ENCODE assay signal across 27 mouse cellular contexts in genomic region chr2:34179299-34179698, GRCm38 (mm10).
DNase-seq lines count a peak whose midpoint lies in the region; ATAC-seq lines count a peak whose summit lies in the region.
"Had no signal": no experiment of that assay in that cellular context is flagged by ENCODE, and none has a peak within 500 bp of the region (broad histone marks: within the 10 kb centered on the region; RNA-seq: fewer than 3 reads in every experiment).

No protein-coding gene starts in this region.

- peak overlapping the region; percentile 59 for H3K27ac ChIP-seq in hindbrain, embryonic 13.5 days
- no peak overlapping the region for H3K27ac ChIP-seq in hindbrain, embryonic 10.5 days
- H3K27ac ChIP-seq in neural tube, embryonic 13.5 days (replicated peaks): peak overlapping the region; percentile 23; the same call in 1 of the 2 replicates
- H3K27ac ChIP-seq in limb, embryonic 10.5 days: no peak overlapping the region
- H3K27ac ChIP-seq: embryonic facial prominence, embryonic 12.5 days; intestine, embryonic 15.5 days; limb, embryonic 12.5 days; liver, embryonic 15.5 days; midbrain, embryonic 12.5 days had no signal

- ATAC-seq in hindbrain, embryonic 13.5 days (ENCODE audit: low FRiP score): no peak
- no peak for ATAC-seq in neural tube, embryonic 13.5 days (ENCODE audit: low read depth)
- ATAC-seq: activated CD4-positive, CD25-positive, alpha-beta regulatory T cell, adult 4 months; forebrain, embryonic 14.5 days; intestine, embryonic 15.5 days had no signal

- 74% methylated on average over 1 of the region's 1 CpGs for WGBS in hindbrain, embryonic 13.5 days
- 82% methylated on average over 1 of the region's 1 CpGs for WGBS in hindbrain, embryonic 10.5 days
- WGBS in neural tube, embryonic 13.5 days: 75% methylated on average over 1 of the region's 1 CpGs
- WGBS in limb, embryonic 10.5 days: 94% methylated on average over 1 of the region's 1 CpGs

- no peak overlapping the region for H3K4me2 ChIP-seq in hindbrain, embryonic 13.5 days
- H3K4me2 ChIP-seq in neural tube, embryonic 13.5 days: no peak overlapping the region
- H3K4me2 ChIP-seq: embryonic facial prominence, embryonic 12.5 days; heart, embryonic 12.5 days; intestine, embryonic 15.5 days; limb, embryonic 12.5 days; liver, embryonic 15.5 days; lung, embryonic 14.5 days; midbrain, embryonic 12.5 days had no signal

- peaks cover 18% of the 10 kb centered on the region for H3K36me3 ChIP-seq in hindbrain, embryonic 13.5 days
- H3K36me3 ChIP-seq in hindbrain, embryonic 10.5 days: peaks cover 67% of the 10 kb centered on the region
- peaks cover 10% of the 10 kb centered on the region; the same call in 1 of the 2 replicates for H3K36me3 ChIP-seq in neural tube, embryonic 13.5 days
- peaks cover 36% of the 10 kb centered on the region for H3K36me3 ChIP-seq in limb, embryonic 10.5 days
- H3K36me3 ChIP-seq: intestine, embryonic 15.5 days; liver, embryonic 15.5 days had no signal

- no peak overlapping the region for H3K4me3 ChIP-seq in hindbrain, embryonic 13.5 days
- H3K4me3 ChIP-seq in hindbrain, embryonic 10.5 days: no peak overlapping the region
- no peak overlapping the region for H3K4me3 ChIP-seq in neural tube, embryonic 13.5 days
- H3K4me3 ChIP-seq in limb, embryonic 10.5 days: no peak overlapping the region
- H3K4me3 ChIP-seq: embryonic facial prominence, embryonic 12.5 days; heart, embryonic 12.5 days; intestine, embryonic 15.5 days; limb, embryonic 12.5 days; liver, embryonic 15.5 days; midbrain, embryonic 12.5 days; myocyte had no signal

- peak; percentile 71 to 78 for DNase-seq in cerebellum, postnatal 10 days
- no peak for DNase-seq in cerebellum, adult 11 months
- no peak for DNase-seq in hindbrain, embryonic 10.5 days (ENCODE audit: low spot score)
- no peak for DNase-seq in neural tube, embryonic 10.5 days (ENCODE audit: extremely low spot score, low spot score)
- DNase-seq in limb, embryonic 10.5 days (ENCODE audit: low spot score): no peak
- DNase-seq: adrenal gland, adult 2 months; adrenal gland, postnatal 36 days; cerebellum, adult 2 months; embryo, embryonic 11 days; gastrocnemius, postnatal 14 days; kidney, adult 2 months; kidney, postnatal 36 days; lung, embryonic 14.5 days; right cerebral cortex, postnatal 25 days; thymus, postnatal 14 days had no signal

- H3K9ac ChIP-seq in hindbrain, embryonic 13.5 days: no peak overlapping the region
- no peak overlapping the region for H3K9ac ChIP-seq in neural tube, embryonic 13.5 days
- H3K9ac ChIP-seq: embryonic facial prominence, embryonic 12.5 days; heart, embryonic 12.5 days; intestine, embryonic 15.5 days; limb, embryonic 12.5 days; liver, embryonic 15.5 days; lung, embryonic 14.5 days; midbrain, embryonic 12.5 days had no signal

- H3K9me3 ChIP-seq in hindbrain, embryonic 13.5 days: no peaks in the 10 kb centered on the region
- no peaks in the 10 kb centered on the region for H3K9me3 ChIP-seq in hindbrain, embryonic 10.5 days
- no peaks in the 10 kb centered on the region for H3K9me3 ChIP-seq in neural tube, embryonic 13.5 days
- H3K9me3 ChIP-seq in limb, embryonic 10.5 days (replicated peaks): no peaks in the 10 kb centered on the region
- H3K9me3 ChIP-seq: embryonic facial prominence, embryonic 12.5 days; heart, embryonic 12.5 days; intestine, embryonic 15.5 days; limb, embryonic 12.5 days; liver, embryonic 15.5 days; midbrain, embryonic 12.5 days had no signal

- no peaks in the 10 kb centered on the region for H3K27me3 ChIP-seq in hindbrain, embryonic 13.5 days
- no peaks in the 10 kb centered on the region for H3K27me3 ChIP-seq in hindbrain, embryonic 10.5 days (ENCODE audit: insufficient read depth, poor library complexity, severe bottlenecking)
- H3K27me3 ChIP-seq in neural tube, embryonic 13.5 days: no peaks in the 10 kb centered on the region
- H3K27me3 ChIP-seq in limb, embryonic 10.5 days (ENCODE audit: low read depth, poor library complexity, severe bottlenecking): no peaks in the 10 kb centered on the region
- H3K27me3 ChIP-seq: CH12.LX; embryonic facial prominence, embryonic 12.5 days; heart, embryonic 12.5 days; intestine, embryonic 15.5 days; limb, embryonic 12.5 days; liver, embryonic 15.5 days; midbrain, embryonic 12.5 days had no signal

- peaks cover 55% of the 10 kb centered on the region for H3K4me1 ChIP-seq in hindbrain, embryonic 13.5 days (replicated peaks)
- peaks cover 20% of the 10 kb centered on the region for H3K4me1 ChIP-seq in hindbrain, embryonic 10.5 days (replicated peaks)
- peaks cover 51% of the 10 kb centered on the region for H3K4me1 ChIP-seq in neural tube, embryonic 13.5 days (replicated peaks)
- H3K4me1 ChIP-seq in limb, embryonic 10.5 days: peaks cover 34% of the 10 kb centered on the region
- H3K4me1 ChIP-seq: embryonic facial prominence, embryonic 12.5 days; heart, embryonic 12.5 days; intestine, embryonic 15.5 days; liver, embryonic 15.5 days had no signal

Comparison
In these comparisons a context has a peak if more than half of its experiments do, and no peak if none do; other contexts are left out.
1. DNase-seq: peak in cerebellum, postnatal 10 days (2 of 2); none in cerebellum, adult 11 months (single experiment), hindbrain, embryonic 10.5 days (single experiment), neural tube, embryonic 10.5 days (single experiment) and limb, embryonic 10.5 days (single experiment).
2. H3K27ac ChIP-seq: peak in hindbrain, embryonic 13.5 days (single experiment) and neural tube, embryonic 13.5 days (single experiment); none in hindbrain, embryonic 10.5 days (single experiment) and limb, embryonic 10.5 days (single experiment).